Mouse (Mus musculus) spleen, adult 2 months (tissue): ENCODE measurements around the gene Cdr2l.

Experiments
- CTCF ChIP-seq: fragments of 200-500 bp; IDR thresholded peaks from 2 replicates; pipeline ENCODE4 v1.5.1; 2011; ENCODE audit warnings: mild to moderate bottlenecking, inconsistent platforms; ENCODE audit not compliant: insufficient read depth, insufficient read length, insufficient replicate concordance; ENCODE audit errors: extremely low read depth
- POLR2A ChIP-seq: fragments of 200-500 bp; IDR thresholded peaks from 2 replicates; pipeline ENCODE4 v1.6.1; 2011; ENCODE audit warnings: low read depth, low read length, inconsistent platforms

GRCm38 (mm10) chr11:115430561-115430960, 48.8 kb downstream of the Cdr2l start:
- TF ChIP-seq CTCF (no peak), POLR2A (no peak)
